Mouse (Mus musculus): Measurements from ENCODE around the gene A730071L15Rik. TPM values are rescaled to one million over a fixed set of nuclear protein-coding genes. Genes with fewer than 3 reads are reported as not detected.

Gene A730071L15Rik
- polyA plus RNA-seq, 2 experiments, result 0.30 to 0.48 TPM

GRCm38 (mm10) chr11:6180811-6181399 is 18.9 kb upstream of the A730071L15Rik start:
- DNase-seq (ENCODE audit: low spot score), result no peak
- 62% methylated on average over 6 of the region's 6 CpGs for WGBS
- Histone ChIP-seq H3K9me3 (ENCODE audit: control insufficient read depth, low read length) (no peaks in the 10 kb centered on the region), H3K4me3 (replicated peaks; ENCODE audit: low read length) (no peak overlapping the region), H3K4me2 (replicated peaks; ENCODE audit: low read depth, low read length, severe bottlenecking) (no peak overlapping the region), H3K4me1 (ENCODE audit: control insufficient read depth, insufficient read depth, low read length) (peaks cover 18% of the 10 kb centered on the region), H3K27me3 (ENCODE audit: control insufficient read depth, insufficient read depth, low read length) (no peaks in the 10 kb centered on the region), H3K36me3 (ENCODE audit: control insufficient read depth, insufficient read depth, low read length) (no peaks in the 10 kb centered on the region), H3K9ac (ENCODE audit: low read depth, low read length, severe bottlenecking) (no peak overlapping the region), H3K27ac (replicated peaks; ENCODE audit: low read depth, low read length) (no peak overlapping the region)
- no peak for TF ChIP-seq POLR2A (IDR thresholded peaks at IDR 0.05; ENCODE audit: borderline replicate concordance, extremely low read depth, insufficient read depth, insufficient read length)
- no peak for ATAC-seq (ENCODE audit: low FRiP score, low read depth)

GRCm38 (mm10) chr11:6183246-6183645 is 16.6 kb upstream of the A730071L15Rik start:
- Histone ChIP-seq H3K9me3 (ENCODE audit: control insufficient read depth, low read length) (no peaks in the 10 kb centered on the region), H3K27me3 (ENCODE audit: control insufficient read depth, insufficient read depth, low read length) (no peaks in the 10 kb centered on the region), H3K36me3 (ENCODE audit: control insufficient read depth, insufficient read depth, low read length) (0 out of 2 replicates have a peak, but pooled peaks cover 4% of the 10 kb centered on the region), H3K4me1 (ENCODE audit: control insufficient read depth, insufficient read depth, low read length) (peaks cover 17% of the 10 kb centered on the region), H3K9ac (ENCODE audit: low read depth, low read length, severe bottlenecking) (no peak overlapping the region), H3K27ac (replicated peaks; ENCODE audit: low read depth, low read length) (no peak overlapping the region), H3K4me2 (replicated peaks; ENCODE audit: low read depth, low read length, severe bottlenecking) (no peak overlapping the region), H3K4me3 (replicated peaks; ENCODE audit: low read length) (no peak overlapping the region)
- WGBS, result 88% methylated on average over 2 of the region's 2 CpGs
- ATAC-seq (ENCODE audit: low FRiP score, low read depth) (no peak), DNase-seq (ENCODE audit: low spot score) (no peak)
- TF ChIP-seq POLR2A (IDR thresholded peaks at IDR 0.05; ENCODE audit: borderline replicate concordance, extremely low read depth, insufficient read depth, insufficient read length), result no peak

GRCm38 (mm10) chr11:6184202-6184935 is 15.5 kb upstream of the A730071L15Rik start:
- H3K9me3 ChIP-seq (ENCODE audit: control insufficient read depth, low read length), result no peaks in the 10 kb centered on the region

GRCm38 (mm10) chr11:6187399-6187798 is 12.4 kb upstream of the A730071L15Rik start:
- no peaks in the 10 kb centered on the region for H3K27me3 ChIP-seq (ENCODE audit: control insufficient read depth, insufficient read depth, low read length)
- DNase-seq (ENCODE audit: low spot score) (no peak), ATAC-seq (ENCODE audit: low FRiP score, low read depth) (no peak)
- H3K4me3 ChIP-seq (replicated peaks; ENCODE audit: low read length), result no peak overlapping the region
- H3K4me2 ChIP-seq (replicated peaks; ENCODE audit: low read depth, low read length, severe bottlenecking), result no peak overlapping the region
- no peaks in the 10 kb centered on the region for H3K9me3 ChIP-seq (ENCODE audit: control insufficient read depth, low read length)
- peaks cover 20% of the 10 kb centered on the region for H3K36me3 ChIP-seq (ENCODE audit: control insufficient read depth, insufficient read depth, low read length)
- peaks cover 9% of the 10 kb centered on the region; the same call in 1 of the 2 replicates for H3K4me1 ChIP-seq (ENCODE audit: control insufficient read depth, insufficient read depth, low read length)
- no peak overlapping the region for H3K27ac ChIP-seq (replicated peaks; ENCODE audit: low read depth, low read length)
- TF ChIP-seq POLR2A (IDR thresholded peaks at IDR 0.05; ENCODE audit: borderline replicate concordance, extremely low read depth, insufficient read depth, insufficient read length), result no peak
- H3K9ac ChIP-seq (ENCODE audit: low read depth, low read length, severe bottlenecking), result no peak overlapping the region
- WGBS, result 81% methylated on average over 3 of the region's 3 CpGs

More at GRCm38 (mm10) chr11:6184202-6184935, 15.5 kb upstream of the A730071L15Rik start:
- ATAC-seq (ENCODE audit: low FRiP score, low read depth) (no peak), DNase-seq (ENCODE audit: low spot score) (no peak)
- WGBS, result 57% methylated on average over 11 of the region's 11 CpGs
- Histone ChIP-seq H3K27me3 (ENCODE audit: control insufficient read depth, insufficient read depth, low read length) (no peaks in the 10 kb centered on the region), H3K4me1 (ENCODE audit: control insufficient read depth, insufficient read depth, low read length) (peaks cover 9% of the 10 kb centered on the region; the same call in 1 of the 2 replicates), H3K4me3 (replicated peaks; ENCODE audit: low read length) (no peak overlapping the region), H3K4me2 (replicated peaks; ENCODE audit: low read depth, low read length, severe bottlenecking) (no peak overlapping the region), H3K36me3 (ENCODE audit: control insufficient read depth, insufficient read depth, low read length) (0 out of 2 replicates have a peak, but pooled peaks cover 4% of the 10 kb centered on the region), H3K27ac (replicated peaks; ENCODE audit: low read depth, low read length) (no peak overlapping the region), H3K9ac (ENCODE audit: low read depth, low read length, severe bottlenecking) (no peak overlapping the region)
- no peak for TF ChIP-seq POLR2A (IDR thresholded peaks at IDR 0.05; ENCODE audit: borderline replicate concordance, extremely low read depth, insufficient read depth, insufficient read length)

GRCm38 (mm10) chr11:6187878-6188277 is 12.0 kb upstream of the A730071L15Rik start:
- ATAC-seq (ENCODE audit: low FRiP score, low read depth), result peak; percentile 69
- H3K27me3 ChIP-seq (ENCODE audit: control insufficient read depth, insufficient read depth, low read length), result no peaks in the 10 kb centered on the region
- no peak; the same call in 1 of the 2 replicates for TF ChIP-seq POLR2A (IDR thresholded peaks at IDR 0.05; ENCODE audit: borderline replicate concordance, extremely low read depth, insufficient read depth, insufficient read length)
- DNase-seq (ENCODE audit: low spot score), result peak; percentile 94
- WGBS, result 0% methylated on average over 2 of the region's 2 CpGs
- peaks cover 24% of the 10 kb centered on the region for H3K36me3 ChIP-seq (ENCODE audit: control insufficient read depth, insufficient read depth, low read length)
- H3K9me3 ChIP-seq (ENCODE audit: control insufficient read depth, low read length), result no peaks in the 10 kb centered on the region
- H3K4me2 ChIP-seq (replicated peaks; ENCODE audit: low read depth, low read length, severe bottlenecking), result no peak overlapping the region
- H3K4me3 ChIP-seq (replicated peaks; ENCODE audit: low read length), result no peak overlapping the region
- no peak overlapping the region for H3K9ac ChIP-seq (ENCODE audit: low read depth, low read length, severe bottlenecking)
- H3K4me1 ChIP-seq (ENCODE audit: control insufficient read depth, insufficient read depth, low read length), result peaks cover 9% of the 10 kb centered on the region; the same call in 1 of the 2 replicates
- no peak overlapping the region for H3K27ac ChIP-seq (replicated peaks; ENCODE audit: low read depth, low read length)
